Mouse (Mus musculus) adrenal gland, postnatal 4 days (tissue): ENCODE data around the gene Gcnt7. TPM values are rescaled to one million over a fixed set of nuclear protein-coding genes. Genes with fewer than 3 reads are reported as not detected.

Experiments
- DNase-seq, 2 experiments: peaks; one replicate each; pipeline ENCODE4 v3.0.0; 2021 to 2022; ENCODE audit warnings: low spot score in 2 of 2, mixed read lengths in 2 of 2
- total RNA-seq, 2 experiments: library from RNA; stranded (reverse); gene quantifications; 2 replicates each; pipeline ENCODE4 v1.2.3; 2021

The Gcnt7 gene
- total RNA-seq, 2 experiments from 2014 or later = not detected

- no peak for DNase-seq
Measured at GRCm38 (mm10) chr2:172462813-172463212, 4.4 kb upstream of the Gcnt7 start.

- no peak for DNase-seq
Measured at GRCm38 (mm10) chr2:172460647-172461046, 2.3 kb upstream of the Gcnt7 start.

- DNase-seq = no peak
Measured at GRCm38 (mm10) chr2:172452458-172452857, 5.9 kb downstream of the Gcnt7 start.

- DNase-seq = no peak
Measured at GRCm38 (mm10) chr2:172452031-172452430, 6.4 kb downstream of the Gcnt7 start.

- DNase-seq = no peak
Measured at GRCm38 (mm10) chr2:172450640-172451039, 7.8 kb downstream of the Gcnt7 start.

- DNase-seq = no peak
Measured at GRCm38 (mm10) chr2:172448329-172448728, 10.1 kb downstream of the Gcnt7 start.

GRCm38 (mm10) chr2:172447317-172447716, 11.1 kb downstream of the Gcnt7 start:
- no peak for DNase-seq

- no peak for DNase-seq
Measured at GRCm38 (mm10) chr2:172445617-172446016, 12.8 kb downstream of the Gcnt7 start.

- DNase-seq = no peak
Measured at GRCm38 (mm10) chr2:172441176-172441575, 17.2 kb downstream of the Gcnt7 start.

GRCm38 (mm10) chr2:172440640-172441005, 17.8 kb downstream of the Gcnt7 start:
- no peak for DNase-seq

GRCm38 (mm10) chr2:172439843-172440639, 18.4 kb downstream of the Gcnt7 start, which contains the start of gene Rtf2:
Rtf2 (plus strand) TSS chr2:172440556.
- peak; percentile 99 for DNase-seq

GRCm38 (mm10) chr2:172437371-172437952, 20.9 kb downstream of the Gcnt7 start:
- DNase-seq = no peak

- no peak for DNase-seq
Measured at GRCm38 (mm10) chr2:172433746-172434145, 24.6 kb downstream of the Gcnt7 start.

- DNase-seq = no peak
Measured at GRCm38 (mm10) chr2:172430609-172431008, 27.8 kb downstream of the Gcnt7 start.

- no peak for DNase-seq
Measured at GRCm38 (mm10) chr2:172418208-172418607, 40.2 kb downstream of the Gcnt7 start.

- DNase-seq = no peak
Measured at GRCm38 (mm10) chr2:172416876-172417275, 41.5 kb downstream of the Gcnt7 start.

GRCm38 (mm10) chr2:172416218-172416617, 42.2 kb downstream of the Gcnt7 start:
- no peak for DNase-seq

- no peak for DNase-seq
Measured at GRCm38 (mm10) chr2:172413894-172414293, 44.5 kb downstream of the Gcnt7 start.

GRCm38 (mm10) chr2:172413273-172413672, 45.1 kb downstream of the Gcnt7 start:
- no peak for DNase-seq

GRCm38 (mm10) chr2:172412454-172412853, 45.9 kb downstream of the Gcnt7 start:
- DNase-seq = no peak

GRCm38 (mm10) chr2:172411091-172411490, 47.3 kb downstream of the Gcnt7 start:
- DNase-seq = no peak

- no peak for DNase-seq
Measured at GRCm38 (mm10) chr2:172410686-172411085, 47.7 kb downstream of the Gcnt7 start.

GRCm38 (mm10) chr2:172407499-172407898, 50.9 kb downstream of the Gcnt7 start:
- DNase-seq = no peak
